In genomic region chr12:32379296-32379725, GRCm38 (mm10) we compare ENCODE assay signal across 8 mouse cellular contexts. TPM values are rescaled to one million over a fixed set of nuclear protein-coding genes. Genes with fewer than 3 reads are reported as not detected.
DNase-seq lines count a peak whose midpoint lies in the region; ATAC-seq lines count a peak whose summit lies in the region.

No protein-coding gene starts in this region.

- peak overlapping the region; percentile 94 for H3K27ac ChIP-seq in intestine, embryonic 14.5 days (ENCODE audit: low read depth)

- under 1% methylated on average over 58 of the region's 67 CpGs for WGBS in intestine, embryonic 14.5 days

- H3K9ac ChIP-seq in intestine, embryonic 14.5 days (ENCODE audit: low read length): peak overlapping the region; percentile 93

- peak overlapping the region; percentile 79 for H3K4me3 ChIP-seq in intestine, embryonic 14.5 days (ENCODE audit: low read depth, low read length)

- H3K9me3 ChIP-seq in intestine, embryonic 14.5 days (ENCODE audit: control insufficient read depth, low read length): no peaks in the 10 kb centered on the region

- no peaks in the 10 kb centered on the region for H3K27me3 ChIP-seq in intestine, embryonic 14.5 days (replicated peaks; ENCODE audit: control insufficient read depth, insufficient read depth, low read length)

- no peaks in the 10 kb centered on the region for H3K36me3 ChIP-seq in intestine, embryonic 14.5 days (ENCODE audit: control insufficient read depth, insufficient read depth, low read length)

- H3K4me1 ChIP-seq in intestine, embryonic 14.5 days (replicated peaks; ENCODE audit: control insufficient read depth, insufficient read depth, low read length): peaks cover 15% of the 10 kb centered on the region; the same call in 1 of the 2 replicates

- H3K4me2 ChIP-seq in intestine, embryonic 14.5 days (ENCODE audit: low read length): peak overlapping the region; percentile 81

- peak; percentile 87 for ATAC-seq in intestine, embryonic 14.5 days (replicated peaks; ENCODE audit: low FRiP score, low TSS enrichment, low read depth)
- ATAC-seq in megakaryocyte progenitor cell, adult 5-6 weeks (replicated peaks; ENCODE audit: poor library complexity): peak; percentile 76

- DNase-seq in adrenal gland, adult 18-20 months (ENCODE audit: low spot score in 2 of 2): peak; percentile 87 to 88
- DNase-seq in embryo, embryonic 10.5 days (ENCODE audit: low spot score): peak; percentile 82
- DNase-seq in gastrocnemius, postnatal 14 days: peak; percentile 85
- DNase-seq in intestine, embryonic 14.5 days (ENCODE audit: low spot score): peak; percentile 89
- peak; percentile 74 to 90 for DNase-seq in left cerebral cortex, postnatal 10 days (ENCODE audit: extremely low spot score in 1 of 2, low spot score in 2 of 2)
- DNase-seq in right cerebral cortex, postnatal 10 days (ENCODE audit: low spot score in 2 of 2): peak; percentile 89 to 90
- DNase-seq in urinary bladder, postnatal 25 days (ENCODE audit: low spot score): peak; percentile 79

- intact Hi-C loops in gastrocnemius, postnatal 14 days (cut with DNase I; ENCODE audit: low total_unique reads): no loop called here
- intact Hi-C loops in left cerebral cortex, postnatal 10 days (cut with DNase I): no loop called here

RNA-seq across cellular contexts. Expression of gene Ccdc71l, which starts 0.8 kb away (rescaled TPM):
- 10 to 100 TPM; 12.0 to 13.7 TPM for total RNA-seq in adrenal gland, adult 18-20 months (2021)
- 1 to 10 TPM; 4.0 to 4.5 TPM for total RNA-seq in gastrocnemius, postnatal 14 days (2021)
- 3.1 and 5.0 TPM in 2 replicates for polyA plus RNA-seq in intestine, embryonic 14.5 days (2014; fragmentation: Nextera tagmentation; extraction: Ambion mirVana)
- total RNA-seq in left cerebral cortex, postnatal 10 days (2021): 10 to 100 TPM; 15.2 to 15.9 TPM
- total RNA-seq in megakaryocyte progenitor cell, adult 5-6 weeks (2015): 14.3 and 16.4 TPM in 2 replicates
- total RNA-seq in megakaryocyte progenitor cell, adult 5-6 weeks (2017): 16.3 and 17.3 TPM in 2 replicates

Comparison
In these comparisons a context has a peak if more than half of its experiments do, and no peak if none do; other contexts are left out.
1. Peak in every context shown above with its lines: DNase-seq, ATAC-seq, H3K4me3 ChIP-seq and H3K27ac ChIP-seq.